Mouse (Mus musculus): ENCODE results near the gene N4bp1.

- TF ChIP-seq HCFC1 (IDR thresholded peaks at IDR 0.05; ENCODE audit: low read depth, low read length): no peak
- TF ChIP-seq ZKSCAN1 (IDR thresholded peaks at IDR 0.05; ENCODE audit: borderline replicate concordance, low read depth, low read length): no peak
- no peak for TF ChIP-seq CHD2 (IDR thresholded peaks at IDR 0.05; ENCODE audit: low read length)
- TF ChIP-seq EP300 (IDR thresholded peaks at IDR 0.05; ENCODE audit: low read length): no peak
- no peak for TF ChIP-seq CTCF (conservative IDR thresholded peaks at IDR 0.05 in 1 of 2, IDR thresholded peaks at IDR 0.05 in 1 of 2; ENCODE audit: low read depth in 2 of 2, low read length in 2 of 2)
- TF ChIP-seq NELFE (IDR thresholded peaks at IDR 0.05; ENCODE audit: low read depth, low read length): no peak
- no peak for TF ChIP-seq JUND (conservative IDR thresholded peaks at IDR 0.05; ENCODE audit: low read depth, low read length)
- TF ChIP-seq KAT2A (IDR thresholded peaks at IDR 0.05; ENCODE audit: insufficient replicate concordance, low read length): no peak
- no peak for TF ChIP-seq RAD21 (IDR thresholded peaks at IDR 0.05; ENCODE audit: low read depth, low read length)
- no peak for TF ChIP-seq POLR2A (IDR thresholded peaks at IDR 0.05; ENCODE audit: low read depth, low read length)
- no peak for TF ChIP-seq SIN3A (IDR thresholded peaks at IDR 0.05; ENCODE audit: low read length)
- TF ChIP-seq BHLHE40 (IDR thresholded peaks at IDR 0.05; ENCODE audit: low read depth, low read length): no peak
- TF ChIP-seq POLR2AphosphoS2 (IDR thresholded peaks at IDR 0.05; ENCODE audit: low read depth, low read length): no peak
- no peak for TF ChIP-seq MAFK (IDR thresholded peaks at IDR 0.05; ENCODE audit: insufficient replicate concordance, low read length)
Observed at GRCm38 (mm10) chr8:86797705-86798104, 87.4 kb downstream of the N4bp1 start.

Measured in CH12.LX (cell line).